Mouse (Mus musculus) embryonic facial prominence, embryonic 14.5 days (tissue): Measurements from ENCODE around the gene Tlr5. TPM values are rescaled to one million over a fixed set of nuclear protein-coding genes. Genes with fewer than 3 reads are reported as not detected.

Source experiments
- ATAC-seq: fragments of 200-750 bp; cut with Nextera tagmentation; 2 replicates; pipeline ENCODE4 v1.8.0; 2017; ENCODE audit warnings: low read depth, moderate number of reproducible peaks, moderate TSS enrichment
- DNase-seq: peaks from one replicate; pipeline ENCODE4 v3.0.0-alpha.2; 2015; ENCODE audit warnings: low spot score
- H3K27ac ChIP-seq: fragments of 300-500 bp; sonication (generic); replicated peaks from 2 replicates; pipeline ENCODE4 v1.5.1; 2014; ENCODE audit warnings: low read depth, mild to moderate bottlenecking, low read length, moderate library complexity
- H3K27me3 ChIP-seq: fragments of 300-500 bp; sonication (generic); replicated peaks from 2 replicates; pipeline ENCODE4 v1.6.1; 2014; ENCODE audit warnings: low read length; ENCODE audit not compliant: control insufficient read depth, insufficient read depth
- H3K36me3 ChIP-seq: fragments of 300-500 bp; sonication (generic); 2 replicates; pipeline ENCODE4 v1.6.1; 2014; ENCODE audit warnings: low read length, mixed read lengths; ENCODE audit not compliant: control insufficient read depth, insufficient read depth
- H3K4me1 ChIP-seq: fragments of 300-500 bp; sonication (generic); 2 replicates; pipeline ENCODE4 v1.6.1; 2014; ENCODE audit warnings: antibody characterized with exemption, low read length; ENCODE audit not compliant: control insufficient read depth, insufficient read depth
- H3K4me2 ChIP-seq: fragments of 300-500 bp; sonication (generic); 2 replicates; pipeline ENCODE4 v1.6.1; 2014; ENCODE audit warnings: low read depth, mild to moderate bottlenecking, low read length, moderate library complexity, mixed read lengths
- H3K4me3 ChIP-seq: fragments of 300-500 bp; sonication (generic); 2 replicates; pipeline ENCODE4 v1.5.1; 2014; ENCODE audit warnings: low read depth, mild to moderate bottlenecking, low read length
- H3K9ac ChIP-seq: fragments of 300-500 bp; sonication (generic); 2 replicates; pipeline ENCODE4 v1.6.1; 2014; ENCODE audit warnings: low read depth, mild to moderate bottlenecking, low read length, moderate library complexity, mixed read lengths
- H3K9me3 ChIP-seq: fragments of 300-500 bp; sonication (generic); 2 replicates; pipeline ENCODE4 v1.6.1; 2016; ENCODE audit warnings: low read length; ENCODE audit not compliant: control insufficient read depth
- WGBS: fragments of 180-500 bp; shearing (Covaris S2); extraction: QIAGEN DNeasy Blood & Tissue Kit; methylation state at CpG from one replicate; pipeline ENCODE4 v1.1.7; 2014; 5-methylcytosine and 5-hydroxymethylcytosine counted together
- polyA plus RNA-seq: library from polyadenylated mRNA; unstranded; fragments of >200 nt; fragmentation: Nextera tagmentation; extraction: Ambion mirVana; gene quantifications from 2 replicates; pipeline ENCODE4 v1.2.1, GENCODE M21; 2014

Tlr5 gene
- polyA plus RNA-seq, 1 experiment from 2014 or later = 2.4 TPM

- H3K4me3 ChIP-seq = no peak overlapping the region
- no peak overlapping the region for H3K27ac ChIP-seq
- H3K4me2 ChIP-seq = no peak overlapping the region
- no peak for ATAC-seq
- no peaks in the 10 kb centered on the region for H3K4me1 ChIP-seq
- no peaks in the 10 kb centered on the region for H3K27me3 ChIP-seq
- no peaks in the 10 kb centered on the region for H3K9me3 ChIP-seq
- 67% methylated on average over 5 of the region's 5 CpGs for WGBS
- no peak overlapping the region for H3K9ac ChIP-seq
- H3K36me3 ChIP-seq = no peaks in the 10 kb centered on the region
- no peak for DNase-seq
These were observed 9.9 kb upstream of the Tlr5 start for GRCm38 (mm10) chr1:182944638-182945037.

- ATAC-seq = no peak
- H3K9ac ChIP-seq = no peak overlapping the region
These were observed 9.0 kb upstream of the Tlr5 start for GRCm38 (mm10) chr1:182945561-182945960.

GRCm38 (mm10) chr1:182951298-182951697 is 3.3 kb upstream of the Tlr5 start:
- WGBS = 62% methylated on average over 9 of the region's 9 CpGs
- no peak overlapping the region for H3K9ac ChIP-seq
- H3K36me3 ChIP-seq = no peaks in the 10 kb centered on the region
- H3K9me3 ChIP-seq = no peaks in the 10 kb centered on the region
- no peak for ATAC-seq
- no peak overlapping the region for H3K27ac ChIP-seq
- H3K4me1 ChIP-seq = peaks cover 16% of the 10 kb centered on the region
- no peaks in the 10 kb centered on the region for H3K27me3 ChIP-seq
- H3K4me2 ChIP-seq = no peak overlapping the region
- peak; percentile 77 for DNase-seq
- no peak overlapping the region for H3K4me3 ChIP-seq

More at GRCm38 (mm10) chr1:182945561-182945960, 9.0 kb upstream of the Tlr5 start:
- Histone ChIP-seq H3K4me2 (no peak overlapping the region), H3K4me3 (no peak overlapping the region), H3K27ac (no peak overlapping the region), H3K4me1 (no peaks in the 10 kb centered on the region), H3K36me3 (no peaks in the 10 kb centered on the region), H3K27me3 (no peaks in the 10 kb centered on the region), H3K9me3 (no peaks in the 10 kb centered on the region)
- WGBS = 44% methylated on average over 6 of the region's 6 CpGs
- no peak for DNase-seq

GRCm38 (mm10) chr1:182953165-182953564 is 1.4 kb upstream of the Tlr5 start:
- DNase-seq = no peak
- Histone ChIP-seq H3K27ac (no peak overlapping the region), H3K4me3 (no peak overlapping the region), H3K9me3 (no peaks in the 10 kb centered on the region), H3K9ac (no peak overlapping the region), H3K36me3 (no peaks in the 10 kb centered on the region), H3K27me3 (no peaks in the 10 kb centered on the region), H3K4me1 (peaks cover 16% of the 10 kb centered on the region), H3K4me2 (no peak overlapping the region)
- WGBS = 41% methylated on average over 3 of the region's 3 CpGs
- peak; percentile 36; the same call in 1 of the 2 replicates for ATAC-seq

GRCm38 (mm10) chr1:182953667-182954066 is 921 bp upstream of the Tlr5 start:
- no peak overlapping the region for H3K27ac ChIP-seq
- H3K4me2 ChIP-seq = no peak overlapping the region
- 69% methylated on average over 4 of the region's 4 CpGs for WGBS

GRCm38 (mm10) chr1:182955047-182955620 is 546 bp downstream of the Tlr5 start:
- Histone ChIP-seq H3K4me1 (peaks cover 24% of the 10 kb centered on the region), H3K9me3 (no peaks in the 10 kb centered on the region), H3K27me3 (no peaks in the 10 kb centered on the region), H3K4me2 (peak overlapping the region; percentile 74), H3K27ac (no peak overlapping the region), H3K4me3 (peak overlapping the region; percentile 41), H3K36me3 (no peaks in the 10 kb centered on the region), H3K9ac (peak overlapping the region; percentile 64)
- ATAC-seq (no peak), DNase-seq (no peak)
- 17% methylated on average over 15 of the region's 15 CpGs for WGBS

More at GRCm38 (mm10) chr1:182953667-182954066, 921 bp upstream of the Tlr5 start:
- no peak overlapping the region for H3K4me3 ChIP-seq
- H3K4me1 ChIP-seq = peaks cover 17% of the 10 kb centered on the region
- H3K9ac ChIP-seq = no peak overlapping the region
- H3K36me3 ChIP-seq = no peaks in the 10 kb centered on the region
- H3K9me3 ChIP-seq = no peaks in the 10 kb centered on the region
- DNase-seq = no peak
- no peak for ATAC-seq
- H3K27me3 ChIP-seq = no peaks in the 10 kb centered on the region

GRCm38 (mm10) chr1:182956186-182956960 is 1.8 kb downstream of the Tlr5 start:
- Histone ChIP-seq H3K27ac (no peak overlapping the region), H3K9ac (no peak overlapping the region), H3K4me3 (no peak overlapping the region), H3K36me3 (no peaks in the 10 kb centered on the region), H3K4me1 (peaks cover 22% of the 10 kb centered on the region), H3K27me3 (no peaks in the 10 kb centered on the region), H3K9me3 (no peaks in the 10 kb centered on the region), H3K4me2 (no peak overlapping the region)
- ATAC-seq = no peak
- peak; percentile 47 for DNase-seq
- 66% methylated on average over 12 of the region's 12 CpGs for WGBS

GRCm38 (mm10) chr1:182957001-182957757 is 2.6 kb downstream of the Tlr5 start:
- Histone ChIP-seq H3K4me3 (no peak overlapping the region), H3K4me2 (no peak overlapping the region), H3K9ac (no peak overlapping the region), H3K27me3 (no peaks in the 10 kb centered on the region), H3K27ac (no peak overlapping the region), H3K4me1 (peaks cover 22% of the 10 kb centered on the region), H3K9me3 (no peaks in the 10 kb centered on the region), H3K36me3 (no peaks in the 10 kb centered on the region)
- DNase-seq (no peak), ATAC-seq (no peak)
- 82% methylated on average over 16 of the region's 16 CpGs for WGBS
